Mouse (Mus musculus): Measurements from ENCODE around the gene Cnpy1.

GRCm38 (mm10) chr5:28210591-28211550 lies 34.7 kb downstream of the Cnpy1 start:
- no peak for TF ChIP-seq POLR2A (IDR thresholded peaks at IDR 0.05; ENCODE audit: extremely low read depth, insufficient read depth, low read length)
- TF ChIP-seq CTCF (IDR thresholded peaks at IDR 0.05; ENCODE audit: extremely low read depth, insufficient read depth, low read length) = no peak

Measured in cortical plate, adult 2 months (tissue).